Mouse (Mus musculus) frontal cortex, postnatal 14 days (tissue): Measurements from ENCODE around the gene Gm28729.

Source experiments
- DNase-seq, 2 experiments: peaks; one replicate each; pipeline ENCODE4 v3.0.0; 2022; ENCODE audit warnings: low spot score in 2 of 2

The Gm28729 gene

GRCm38 (mm10) chr9:96461607-96462006, 63.5 kb downstream of the Gm28729 start:
- no peak for DNase-seq

- DNase-seq, result no peak
Observed at GRCm38 (mm10) chr9:96460117-96460865, 64.8 kb downstream of the Gm28729 start.

GRCm38 (mm10) chr9:96455618-96456017, 69.4 kb downstream of the Gm28729 start:
- no peak for DNase-seq

- no peak for DNase-seq
Observed at GRCm38 (mm10) chr9:96452956-96453355, 72.1 kb downstream of the Gm28729 start.

- DNase-seq, result no peak
Observed at GRCm38 (mm10) chr9:96450900-96451720, 74.0 kb downstream of the Gm28729 start.

- DNase-seq, result no peak
Observed at GRCm38 (mm10) chr9:96449514-96449913, 75.5 kb downstream of the Gm28729 start.

- DNase-seq, result no peak
Observed at GRCm38 (mm10) chr9:96445351-96445750, 79.7 kb downstream of the Gm28729 start.

GRCm38 (mm10) chr9:96442081-96442480, 83.0 kb downstream of the Gm28729 start:
- no peak for DNase-seq

GRCm38 (mm10) chr9:96438334-96438871, 86.7 kb downstream of the Gm28729 start:
- DNase-seq, result peak in 1 of 2 experiments; percentile 13

- peak; percentile 26 to 28 for DNase-seq
Observed at GRCm38 (mm10) chr9:96437805-96438333, 87.2 kb downstream of the Gm28729 start.

GRCm38 (mm10) chr9:96436901-96437804, 87.9 kb downstream of the Gm28729 start:
- peak in 1 of 2 experiments; percentile 12 for DNase-seq
